Mouse (Mus musculus) c-Kit-positive CD71-positive TER-119-positive erythroid progenitor cells, embryonic 14.5 days (primary cell): ENCODE results near the gene Vmn1r188.
"Not testable (repeated sequence)": the region's sequence is repeated elsewhere in the genome, so short reads cannot be mapped to it uniquely, and the experiment has no call there.

Experiments used
- DNase-seq: peaks from one replicate; pipeline ENCODE4 v3.0.0-alpha.2; 2013; ENCODE audit warnings: low spot score

The Vmn1r188 gene

DNA sequence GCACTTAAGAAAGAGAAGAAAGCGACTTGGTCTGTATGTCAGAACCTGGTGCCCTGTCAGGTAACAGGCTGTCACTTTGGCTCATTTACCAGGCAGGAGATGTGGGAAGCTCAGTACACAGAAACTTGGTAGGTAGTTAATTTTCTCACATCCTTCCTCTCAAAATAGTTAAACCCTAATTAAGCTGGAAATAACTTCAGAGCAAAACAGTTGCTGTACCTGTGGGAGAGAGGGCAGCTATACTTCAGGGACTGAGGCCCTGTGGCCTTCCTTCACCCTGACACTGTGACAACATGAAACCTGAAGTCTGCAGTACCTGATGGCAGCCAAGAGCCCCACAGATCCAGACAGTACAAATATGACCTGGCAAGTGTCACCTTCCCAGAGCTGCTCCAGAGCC lies at the start of gene Vmn1r188:
TSS of gene Vmn1r188 (plus strand) at position 301 of the 400 bp plus-strand sequence.
- not testable (repeated sequence) for DNase-seq

DNA sequence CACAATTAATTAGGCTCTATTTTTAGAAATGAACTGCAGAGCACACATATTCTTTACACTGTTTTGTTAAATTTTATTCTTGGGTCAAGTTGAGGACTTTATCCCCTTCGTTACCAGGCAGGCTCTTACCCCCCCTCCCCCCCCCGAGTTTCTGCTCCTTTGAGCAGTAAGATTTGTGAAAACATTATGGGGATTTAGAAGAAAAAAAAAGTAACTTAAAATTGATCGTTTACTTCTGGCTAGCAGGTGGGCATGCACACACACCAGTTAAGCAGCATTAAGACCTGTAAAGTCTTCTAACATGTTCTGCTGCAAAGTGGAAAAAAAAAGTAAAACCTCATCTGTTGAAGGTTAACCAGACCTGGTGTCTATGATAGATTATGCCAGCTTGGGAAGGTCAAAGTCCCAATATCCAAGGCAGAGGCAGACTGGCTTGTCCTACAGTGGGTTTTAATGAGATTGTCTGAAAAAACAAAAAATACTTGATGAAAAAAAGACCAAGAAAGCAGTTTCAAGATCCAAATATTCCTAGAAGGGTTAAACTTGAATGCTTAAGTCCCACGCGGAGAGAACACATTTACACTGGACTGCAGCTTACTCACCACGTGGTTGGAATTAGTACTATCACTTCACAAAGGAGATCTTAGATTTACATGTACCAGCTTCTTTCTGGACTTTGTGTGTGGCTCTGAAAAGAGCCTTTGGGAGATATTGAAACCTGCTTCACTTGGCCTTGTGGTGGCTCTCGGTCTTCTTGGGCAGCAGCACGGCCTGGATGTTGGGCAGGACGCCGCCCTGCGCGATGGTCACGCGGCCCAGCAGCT lies 49.6 kb upstream of the Vmn1r188 start:
- no peak for DNase-seq

DNA sequence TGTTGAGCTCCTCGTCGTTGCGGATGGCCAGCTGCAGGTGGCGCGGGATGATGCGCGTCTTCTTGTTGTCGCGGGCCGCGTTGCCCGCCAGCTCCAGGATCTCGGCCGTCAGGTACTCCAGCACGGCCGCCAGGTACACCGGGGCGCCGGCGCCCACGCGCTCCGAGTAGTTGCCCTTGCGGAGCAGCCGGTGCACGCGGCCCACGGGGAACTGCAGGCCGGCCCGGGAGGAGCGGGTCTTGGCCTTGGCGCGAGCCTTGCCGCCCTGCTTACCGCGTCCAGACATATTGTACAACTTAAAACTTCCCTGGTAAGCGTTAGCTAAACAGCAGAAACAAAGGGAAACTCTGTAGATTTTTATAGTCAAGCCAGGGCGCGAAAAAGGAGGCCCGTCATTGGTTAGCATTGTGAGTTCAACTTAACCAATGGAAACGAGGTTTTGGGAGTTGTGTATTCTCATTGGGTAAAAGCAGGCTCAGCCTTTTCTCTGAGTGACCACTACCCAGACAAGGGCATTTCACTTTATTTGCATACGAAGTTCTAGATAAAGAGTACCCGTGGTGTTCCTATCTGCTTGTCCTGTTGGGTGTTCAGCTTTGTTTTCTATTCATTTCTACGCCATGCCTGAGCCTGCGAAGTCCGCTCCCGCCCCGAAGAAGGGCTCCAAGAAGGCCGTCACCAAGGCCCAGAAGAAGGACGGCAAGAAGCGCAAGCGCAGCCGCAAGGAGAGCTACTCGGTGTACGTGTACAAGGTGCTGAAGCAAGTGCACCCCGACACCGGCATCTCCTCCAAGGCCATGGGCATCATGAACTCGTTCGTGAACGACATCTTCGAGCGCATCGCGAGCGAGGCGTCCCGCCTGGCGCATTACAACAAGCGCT lies 48.7 kb upstream of the Vmn1r188 start, which contains the start of the genes Hist1h2ah and Hist1h2bk:
TSS of gene Hist1h2ah (minus strand) at position 302 of the 882 bp plus-strand sequence.
TSS of gene Hist1h2bk (plus strand) at position 604 of the 882 bp plus-strand sequence.
- DNase-seq = peak; percentile 98

DNA sequence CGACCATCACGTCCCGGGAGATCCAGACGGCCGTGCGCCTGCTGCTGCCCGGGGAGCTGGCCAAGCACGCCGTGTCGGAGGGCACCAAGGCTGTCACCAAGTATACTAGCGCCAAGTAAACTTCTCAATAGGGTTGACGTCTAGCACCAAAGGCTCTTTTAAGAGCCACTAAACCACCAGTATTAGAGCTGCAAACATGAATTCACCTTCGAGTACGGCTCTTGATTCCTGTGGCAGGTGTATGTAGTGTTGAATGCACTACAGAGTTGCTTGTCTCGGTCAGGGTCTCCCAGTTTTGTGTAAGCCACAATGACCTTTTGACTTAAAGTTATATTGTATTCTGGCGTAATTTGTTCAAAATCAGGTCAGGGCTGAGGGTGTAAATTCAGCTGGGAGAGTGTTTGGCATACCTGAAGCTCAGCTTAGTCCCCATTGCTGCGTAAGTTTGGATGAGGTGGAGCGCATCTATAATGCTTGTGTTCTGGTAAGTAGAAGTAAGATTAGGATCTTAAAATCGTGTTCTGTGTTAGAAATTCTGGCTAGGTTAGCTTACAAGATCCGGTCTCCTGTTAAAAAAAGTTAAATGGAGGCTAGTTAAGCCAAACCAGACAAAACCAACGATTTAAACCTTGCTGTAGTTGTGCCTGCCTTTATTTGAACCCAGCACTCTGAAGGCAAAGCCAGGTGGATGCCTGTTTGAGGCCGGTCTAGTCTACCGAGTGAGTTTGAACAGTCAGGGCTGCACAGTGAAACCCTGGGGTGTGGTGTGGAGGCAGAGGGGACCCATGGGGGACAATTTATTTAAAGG lies 47.9 kb upstream of the Vmn1r188 start:
- DNase-seq = peak; percentile 74

DNA sequence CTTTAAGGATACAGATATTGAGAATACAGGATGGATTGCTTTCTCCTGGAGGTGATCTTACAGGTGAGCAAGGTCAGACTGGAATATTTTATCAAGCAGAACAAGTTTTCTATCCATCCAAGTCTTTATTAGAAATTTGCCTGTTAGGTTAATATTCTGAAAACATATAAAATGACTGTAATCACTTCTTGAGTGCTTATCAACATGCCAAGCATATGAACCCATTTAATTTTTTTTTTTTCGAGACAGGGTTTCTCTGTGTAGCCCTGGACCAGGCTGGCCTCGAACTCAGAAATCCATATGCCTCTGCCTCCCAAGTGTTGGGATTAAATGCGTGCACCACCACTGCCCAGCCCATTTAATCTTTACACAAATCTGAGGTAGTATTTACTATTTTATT lies 47.3 kb upstream of the Vmn1r188 start:
- DNase-seq = no peak

DNA sequence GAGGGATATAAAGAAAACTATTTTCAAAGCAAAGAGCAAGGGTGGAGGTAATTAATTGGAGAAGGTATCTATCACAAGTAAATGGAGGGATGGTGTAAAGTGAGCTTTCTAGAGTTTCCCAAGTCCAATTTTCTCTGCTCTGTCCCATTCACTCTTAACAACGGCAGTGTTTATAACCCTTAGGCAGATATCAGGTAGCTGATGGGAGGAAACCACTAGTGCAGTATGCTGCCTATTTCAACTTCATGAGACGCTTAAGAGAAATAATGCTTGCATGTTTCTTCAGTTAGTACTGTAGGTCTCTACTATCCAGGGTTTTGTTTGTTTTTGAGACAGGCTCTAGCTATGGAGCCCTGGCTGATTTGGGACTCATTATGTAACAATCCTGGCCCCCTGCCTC lies 46.8 kb upstream of the Vmn1r188 start:
- no peak for DNase-seq

DNA sequence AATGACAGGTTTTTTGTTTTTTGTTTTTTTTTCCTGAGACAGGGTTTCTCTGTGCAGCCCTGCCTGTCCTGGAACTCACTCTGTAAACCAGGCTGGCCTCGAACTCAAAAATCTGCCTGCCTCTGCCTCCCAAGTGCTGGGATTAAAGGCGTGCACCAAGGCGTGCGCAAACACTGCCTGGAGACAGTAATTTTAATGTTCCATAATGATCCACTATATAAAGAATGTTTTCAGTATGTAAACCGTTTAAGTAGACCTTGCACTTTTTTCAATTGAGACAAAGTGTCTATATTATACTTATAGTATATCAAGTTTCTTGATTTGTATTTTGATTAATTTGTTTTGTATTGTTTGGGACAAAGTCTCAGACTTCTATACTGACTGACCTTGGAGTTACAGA lies 44.9 kb upstream of the Vmn1r188 start:
- DNase-seq = no peak

DNA sequence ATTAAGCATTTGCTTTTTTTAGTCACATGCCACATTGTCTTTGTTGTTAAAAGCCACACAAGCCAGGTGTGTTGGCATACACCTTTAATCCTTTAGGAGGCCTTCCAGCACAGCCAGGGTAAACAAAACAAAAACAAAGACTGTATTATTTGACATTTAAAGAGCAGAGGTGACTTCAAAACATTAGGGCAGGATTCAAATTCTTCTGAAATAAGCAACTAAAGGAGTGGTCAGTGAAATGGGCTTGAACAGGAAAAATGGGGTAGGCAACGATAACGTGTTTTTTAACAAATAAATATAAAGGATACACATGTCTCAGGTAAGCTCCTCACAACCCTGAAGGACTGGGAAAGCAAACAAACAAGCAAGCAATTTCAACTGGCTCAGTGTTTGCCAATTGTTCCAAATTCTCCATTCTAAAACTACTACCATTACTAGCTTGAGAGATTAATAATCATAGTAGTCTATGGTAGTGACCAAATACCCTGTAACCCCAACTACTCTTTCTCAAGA lies 44.2 kb upstream of the Vmn1r188 start:
- no peak for DNase-seq

DNA sequence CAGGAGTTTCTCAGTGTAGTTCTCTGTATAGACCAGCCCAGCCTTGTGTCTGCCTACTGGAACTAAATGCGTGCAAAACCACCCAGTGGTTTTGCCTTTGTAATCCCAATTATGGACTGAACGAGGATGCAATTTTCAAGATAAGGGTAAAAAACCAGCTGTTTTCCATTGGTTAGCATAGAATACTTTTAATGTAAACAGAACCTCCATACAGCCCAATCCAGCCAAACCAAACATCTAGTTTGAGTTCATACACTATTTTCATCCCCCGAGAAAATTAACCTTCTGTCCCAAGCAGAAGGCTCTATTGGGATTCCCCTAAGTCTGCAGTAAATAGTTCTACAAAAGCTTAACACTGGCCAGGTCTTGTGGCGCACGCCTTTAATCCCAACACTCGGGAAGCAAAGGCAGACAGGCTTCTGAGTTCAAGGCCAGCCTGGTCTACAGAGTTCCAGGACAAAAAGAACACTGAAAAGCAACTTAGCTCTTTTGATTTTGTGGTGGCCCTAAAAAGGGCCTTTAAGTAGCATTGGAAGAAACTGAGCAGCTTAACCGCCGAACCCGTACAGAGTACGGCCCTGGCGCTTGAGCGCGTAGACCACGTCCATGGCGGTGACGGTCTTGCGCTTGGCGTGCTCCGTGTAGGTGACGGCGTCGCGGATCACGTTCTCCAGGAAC lies 43.6 kb upstream of the Vmn1r188 start:
- DNase-seq = peak; percentile 83

DNA sequence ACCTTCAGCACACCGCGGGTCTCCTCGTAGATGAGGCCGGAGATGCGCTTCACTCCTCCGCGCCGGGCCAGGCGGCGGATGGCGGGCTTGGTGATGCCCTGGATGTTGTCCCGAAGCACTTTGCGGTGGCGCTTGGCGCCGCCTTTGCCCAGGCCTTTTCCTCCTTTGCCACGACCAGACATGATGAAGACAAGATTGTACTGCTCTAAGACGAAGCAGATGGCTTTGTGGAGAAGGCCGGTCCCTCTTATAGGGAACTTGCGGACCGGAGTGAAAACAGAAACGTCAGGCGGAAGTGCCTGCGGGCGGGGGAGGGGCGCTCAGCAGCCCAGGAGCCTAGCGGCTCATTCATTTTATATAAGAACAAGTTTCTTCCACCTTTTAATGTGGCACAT lies 43.1 kb upstream of the Vmn1r188 start, which contains the start of gene Hist1h4i:
TSS of gene Hist1h4i (minus strand) at position 221 of the 395 bp plus-strand sequence.
- peak; percentile 98 for DNase-seq

DNA sequence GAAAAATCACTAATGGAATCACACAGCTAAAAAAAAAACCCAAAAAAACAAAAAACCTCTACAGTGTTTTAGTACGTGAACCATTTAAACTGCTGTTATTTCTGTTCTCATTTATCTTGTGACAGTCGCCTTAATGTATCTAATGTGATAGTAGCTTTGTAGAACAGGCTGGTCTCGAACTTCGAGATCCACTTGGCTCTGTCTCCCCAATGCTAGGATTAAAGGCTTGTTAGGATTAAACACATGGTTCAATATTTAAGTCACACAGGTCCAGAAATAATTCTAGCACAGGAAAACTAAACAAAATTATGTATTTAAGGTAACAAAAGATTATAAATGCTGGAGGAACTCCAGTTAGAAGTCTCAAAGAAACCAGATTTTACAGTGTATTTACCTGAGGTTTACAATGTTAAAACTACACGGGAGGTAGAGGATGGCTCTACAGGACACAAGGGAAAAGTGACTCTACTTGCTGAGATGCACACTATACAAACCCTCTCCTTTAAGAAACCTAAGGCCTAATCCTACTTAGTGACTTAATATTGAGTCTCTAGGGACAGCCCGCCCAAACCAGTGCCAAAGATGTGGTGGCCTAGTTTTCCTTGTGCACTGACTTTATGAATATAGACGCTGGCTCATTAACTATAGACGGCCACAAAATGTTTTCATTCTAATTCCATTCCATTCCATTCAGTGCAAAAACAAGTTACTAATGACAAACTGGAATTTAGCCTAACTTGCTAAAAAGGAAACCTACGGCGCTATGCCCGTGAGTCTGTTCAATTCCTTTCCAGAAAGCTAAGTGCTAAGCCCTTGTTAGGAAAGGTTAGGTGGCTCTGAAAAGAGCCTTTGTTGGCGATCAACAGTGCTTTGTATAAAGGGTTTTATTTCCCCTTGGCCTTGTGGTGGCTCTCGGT lies 42.3 kb upstream of the Vmn1r188 start:
- peak; percentile 72 for DNase-seq

DNA sequence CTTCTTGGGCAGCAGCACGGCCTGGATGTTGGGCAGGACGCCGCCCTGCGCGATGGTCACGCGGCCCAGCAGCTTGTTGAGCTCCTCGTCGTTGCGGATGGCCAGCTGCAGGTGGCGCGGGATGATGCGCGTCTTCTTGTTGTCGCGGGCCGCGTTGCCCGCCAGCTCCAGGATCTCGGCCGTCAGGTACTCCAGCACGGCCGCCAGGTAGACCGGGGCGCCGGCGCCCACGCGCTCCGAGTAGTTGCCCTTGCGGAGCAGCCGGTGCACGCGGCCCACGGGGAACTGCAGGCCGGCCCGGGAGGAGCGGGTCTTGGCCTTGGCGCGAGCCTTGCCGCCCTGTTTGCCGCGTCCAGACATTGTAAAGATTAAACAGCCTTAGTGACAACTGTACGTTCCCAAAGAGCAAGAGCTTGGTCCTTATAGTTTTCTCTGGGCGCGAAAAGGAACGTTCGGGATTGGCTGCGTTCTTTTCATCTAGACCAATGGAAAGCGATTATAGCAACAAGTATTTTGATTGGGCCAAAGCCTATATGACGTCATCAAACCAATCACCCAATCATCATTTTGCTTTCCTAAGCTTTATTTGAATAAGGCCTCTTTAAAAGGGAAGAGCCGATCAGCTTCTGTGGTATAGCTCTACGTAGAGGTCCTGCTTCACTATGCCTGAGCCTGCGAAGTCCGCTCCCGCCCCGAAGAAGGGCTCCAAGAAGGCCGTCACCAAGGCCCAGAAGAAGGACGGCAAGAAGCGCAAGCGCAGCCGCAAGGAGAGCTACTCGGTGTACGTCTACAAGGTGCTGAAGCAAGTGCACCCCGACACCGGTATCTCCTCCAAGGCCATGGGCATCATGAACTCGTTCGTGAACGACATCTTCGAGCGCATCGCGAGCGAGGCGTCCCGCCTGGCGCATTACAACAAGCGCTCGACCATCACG lies 41.4 kb upstream of the Vmn1r188 start, which contains the start of the genes Hist1h2ag and Hist1h2bj:
TSS of gene Hist1h2ag (minus strand) at position 377 of the 935 bp plus-strand sequence.
TSS of gene Hist1h2bj (plus strand) at position 647 of the 935 bp plus-strand sequence.
- DNase-seq = peak; percentile 100

DNA sequence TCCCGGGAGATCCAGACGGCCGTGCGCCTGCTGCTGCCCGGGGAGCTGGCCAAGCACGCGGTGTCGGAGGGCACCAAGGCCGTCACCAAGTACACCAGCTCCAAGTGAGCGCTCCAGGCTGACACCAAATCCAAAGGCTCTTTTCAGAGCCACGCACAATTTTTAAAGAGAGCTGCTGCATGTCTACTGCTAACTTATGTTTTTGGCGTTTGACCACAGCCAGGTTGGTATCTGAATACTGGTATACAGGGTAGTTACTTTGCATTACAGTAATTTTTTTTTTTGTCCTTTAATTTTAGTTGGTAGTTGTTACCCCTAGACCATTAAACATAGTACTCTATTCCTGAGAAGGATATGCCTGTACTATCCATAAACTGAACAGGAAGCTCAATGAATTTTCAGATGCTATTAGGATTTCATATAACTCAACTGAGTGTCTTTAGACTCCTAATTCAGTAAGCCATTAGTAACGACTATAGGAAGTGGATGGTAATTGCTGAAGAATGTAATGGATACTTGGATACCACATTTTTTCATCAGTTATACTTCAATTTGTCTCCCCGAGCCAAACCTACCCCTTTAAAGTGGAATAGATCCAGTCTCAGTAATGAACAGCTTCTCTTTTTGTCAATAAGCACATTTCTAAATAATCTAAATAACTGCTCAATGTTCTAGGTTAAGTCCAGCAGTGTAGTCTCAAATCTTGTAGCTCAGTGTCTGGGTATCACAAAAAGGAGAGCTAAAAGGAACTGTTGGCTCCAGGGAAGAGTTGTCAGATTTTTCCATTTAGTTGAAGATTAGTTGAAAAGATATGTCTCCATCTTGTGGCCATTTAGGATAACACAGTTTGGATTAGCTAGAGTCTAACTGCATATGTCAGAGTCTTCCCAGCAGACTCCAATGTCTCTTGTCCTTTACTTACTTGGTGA lies 40.5 kb upstream of the Vmn1r188 start:
- peak; percentile 80 for DNase-seq

DNA sequence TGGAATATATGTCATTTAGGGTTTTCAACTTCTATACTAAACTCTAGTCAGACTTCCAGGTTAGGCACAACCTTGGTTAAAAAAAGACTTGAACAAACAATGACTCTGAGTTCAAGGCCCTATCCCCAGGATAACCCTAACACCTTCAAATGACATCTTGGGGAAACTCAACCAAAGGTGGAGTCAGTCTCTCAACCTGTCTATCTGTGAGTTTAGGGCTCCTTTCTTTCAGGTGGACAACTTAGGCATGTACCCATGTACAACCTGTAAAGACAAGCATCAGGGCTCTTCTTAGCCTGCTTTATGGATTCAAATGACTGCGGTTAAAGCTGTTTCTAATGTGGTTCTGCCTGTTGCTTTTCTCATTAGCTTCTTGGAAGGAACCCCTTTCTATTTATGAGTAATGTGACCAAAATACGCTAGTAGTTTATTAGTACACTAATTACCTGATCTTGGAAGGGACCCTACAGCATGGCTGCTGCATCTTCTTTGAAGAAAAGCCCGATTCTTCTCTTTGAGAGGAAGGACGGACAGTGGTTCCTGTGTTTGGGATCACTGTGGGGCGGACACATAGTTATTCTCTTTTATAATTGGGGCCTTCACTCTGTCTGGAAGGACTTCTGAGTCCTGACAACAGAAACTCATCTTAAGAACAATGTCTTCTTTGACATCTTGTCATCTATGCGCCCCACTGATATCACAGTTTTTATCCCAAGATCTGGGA lies 39.6 kb upstream of the Vmn1r188 start:
- no peak for DNase-seq

DNA sequence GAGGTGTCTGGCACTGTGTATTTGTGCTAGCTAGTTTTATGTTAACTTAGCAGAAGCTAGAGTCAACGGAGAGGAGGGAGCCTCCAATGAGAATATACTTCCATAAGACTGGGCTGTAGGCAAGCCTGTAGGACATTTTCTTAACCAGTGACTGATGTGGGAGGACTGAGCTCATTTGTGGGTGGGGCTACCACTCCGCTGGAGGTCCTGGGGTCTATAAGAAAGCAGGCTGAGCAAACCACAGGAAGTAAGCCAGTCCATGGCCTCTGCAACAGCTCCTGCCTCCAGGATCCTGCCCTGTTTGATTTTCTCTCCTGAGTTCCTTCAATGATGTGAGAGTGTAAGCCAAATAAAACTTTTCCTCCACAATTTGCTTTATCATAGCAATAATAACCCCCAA lies 38.9 kb upstream of the Vmn1r188 start:
- no peak for DNase-seq

DNA sequence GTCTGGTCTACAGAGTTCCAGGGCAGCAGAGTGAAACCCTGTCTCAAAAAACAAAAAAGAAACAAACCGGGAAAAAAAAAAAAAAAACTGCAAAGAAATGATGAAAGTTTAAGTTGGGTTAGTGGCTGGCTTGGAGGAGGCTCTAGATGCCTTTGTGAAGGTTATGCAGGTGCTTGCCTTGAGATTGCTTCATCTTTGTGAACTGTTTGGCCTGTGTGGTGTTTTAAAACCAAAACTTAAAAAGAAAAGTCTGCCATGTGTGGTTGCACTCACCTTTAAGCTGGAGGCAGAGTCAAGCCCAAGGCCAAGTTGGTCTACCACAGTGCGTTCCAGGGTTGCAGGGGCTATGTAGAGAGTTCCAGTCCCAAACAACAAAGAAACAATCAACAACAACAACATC lies 35.2 kb upstream of the Vmn1r188 start:
- DNase-seq = no peak
